Mouse (Mus musculus) layer of hippocampus, postnatal 36 days (tissue): Measurements from ENCODE around the gene Akap2. TPM values are rescaled to one million over a fixed set of nuclear protein-coding genes. Genes with fewer than 3 reads are reported as not detected.

Source experiments
- DNase-seq, 2 experiments: peaks; one replicate each; pipeline ENCODE4 v3.0.0; 2022
- total RNA-seq, 2 experiments: library from RNA; stranded (reverse); gene quantifications; 2 replicates each; pipeline ENCODE4 v1.2.3; 2021

The Akap2 gene
- total RNA-seq, 2 experiments from 2014 or later = 45.8 to 52.7 TPM

GRCm38 (mm10) chr4:57762424-57762823 lies 45.0 kb downstream of the Akap2 start:
- no peak for DNase-seq

- DNase-seq = no peak
Observed at GRCm38 (mm10) chr4:57764392-57764791, 46.9 kb downstream of the Akap2 start.

GRCm38 (mm10) chr4:57764926-57765325 lies 47.5 kb downstream of the Akap2 start:
- no peak for DNase-seq

- DNase-seq = no peak
Observed at GRCm38 (mm10) chr4:57765806-57766205, 48.3 kb downstream of the Akap2 start.

GRCm38 (mm10) chr4:57769007-57769406 lies 51.5 kb downstream of the Akap2 start:
- no peak for DNase-seq

GRCm38 (mm10) chr4:57770185-57770823 lies 52.8 kb downstream of the Akap2 start:
- no peak for DNase-seq

GRCm38 (mm10) chr4:57771558-57772219 lies 54.2 kb downstream of the Akap2 start:
- no peak for DNase-seq

GRCm38 (mm10) chr4:57772851-57773510 lies 55.5 kb downstream of the Akap2 start:
- no peak for DNase-seq

GRCm38 (mm10) chr4:57774517-57774916 lies 57.1 kb downstream of the Akap2 start:
- no peak for DNase-seq

- DNase-seq = no peak
Observed at GRCm38 (mm10) chr4:57775582-57775981, 58.1 kb downstream of the Akap2 start.

GRCm38 (mm10) chr4:57780403-57780802 lies 62.9 kb downstream of the Akap2 start:
- DNase-seq = no peak

GRCm38 (mm10) chr4:57780833-57781641 lies 63.6 kb downstream of the Akap2 start:
- DNase-seq = no peak

- DNase-seq = peak; percentile 39 to 51
Observed at GRCm38 (mm10) chr4:57781994-57782393, 64.5 kb downstream of the Akap2 start.

GRCm38 (mm10) chr4:57782549-57783390 lies 65.3 kb downstream of the Akap2 start:
- DNase-seq = peak in 1 of 2 experiments; percentile 23

- no peak for DNase-seq
Observed at GRCm38 (mm10) chr4:57783391-57783770, 65.9 kb downstream of the Akap2 start.

- peak in 1 of 2 experiments; percentile 15 for DNase-seq
Observed at GRCm38 (mm10) chr4:57783853-57784600, 66.6 kb downstream of the Akap2 start.

- no peak for DNase-seq
Observed at GRCm38 (mm10) chr4:57788709-57789108, 71.3 kb downstream of the Akap2 start.

GRCm38 (mm10) chr4:57789118-57789517 lies 71.7 kb downstream of the Akap2 start:
- DNase-seq = no peak

GRCm38 (mm10) chr4:57793989-57794388 lies 76.5 kb downstream of the Akap2 start:
- no peak for DNase-seq

- no peak for DNase-seq
Observed at GRCm38 (mm10) chr4:57794547-57794946, 77.1 kb downstream of the Akap2 start.
